Mouse (Mus musculus): Measurements from ENCODE around the gene Olfr247. TPM values are rescaled to one million over a fixed set of nuclear protein-coding genes. Genes with fewer than 3 reads are reported as not detected.

The Olfr247 gene
- total and polyA plus RNA-seq, 2 experiments from 2014 or later: not detected

DNA sequence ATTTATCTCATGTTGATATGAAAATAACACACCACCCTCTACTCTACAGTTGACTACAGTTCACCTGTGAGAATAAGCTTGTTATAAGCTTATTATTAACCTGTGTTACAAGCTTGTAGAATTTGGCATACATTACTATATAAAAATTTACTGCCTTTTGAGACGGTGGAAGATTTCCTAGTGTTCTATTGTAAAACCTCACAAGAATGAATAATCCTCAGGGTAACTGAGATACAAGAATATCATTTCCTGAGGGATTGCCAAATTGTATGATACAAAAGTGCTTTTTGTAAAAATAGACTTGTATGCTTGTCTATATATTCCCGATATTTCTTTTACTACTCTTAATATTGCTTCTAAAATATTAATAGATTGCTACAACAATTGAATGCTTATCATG lies 26.9 kb downstream of the Olfr247 start, which contains the start of gene Olfr818:
Olfr818 (minus strand) TSS at position 101 of the 400 bp plus-strand sequence.
- H3K4me2 ChIP-seq (ENCODE audit: low read depth): no peak within 1 kb of the TSS
- ATAC-seq (no peak), DNase-seq (no peak)
- no peak within 1 kb of the TSS for H3K27ac ChIP-seq (ENCODE audit: low read depth, low read length)
- 92% methylated on average over 2 of the region's 2 CpGs for WGBS
- no peaks in the 10 kb centered on the region for H3K4me1 ChIP-seq (ENCODE audit: insufficient read depth)
- no peak within 1 kb of the TSS for H3K4me3 ChIP-seq (ENCODE audit: low read depth, low read length)
- H3K9ac ChIP-seq: no peak within 1 kb of the TSS
- H3K36me3 ChIP-seq (ENCODE audit: insufficient read depth): no peaks in the 10 kb centered on the region
- no peaks in the 10 kb centered on the region for H3K9me3 ChIP-seq (ENCODE audit: low read length)
- H3K27me3 ChIP-seq (ENCODE audit: insufficient read depth, low read length): no peaks in the 10 kb centered on the region
- TF ChIP-seq CTCF (IDR thresholded peaks at IDR 0.05; ENCODE audit: low read depth): no peak

Other genes starting within 250 kb of the Olfr247 start
- gene Olfr805, start 246.8 kb downstream of the Olfr247 start, total RNA-seq (2014; rRNA removed): not detected in 2 replicates
- gene Olfr805, start 246.8 kb downstream of the Olfr247 start, polyA plus RNA-seq (2015; fragmentation: Nextera tagmentation; extraction: Ambion mirVana): not detected in 2 replicates
- not detected in 2 replicates for gene Olfr806, start 234.2 kb downstream of the Olfr247 start, total RNA-seq (2014; rRNA removed)
- gene Olfr806, start 234.2 kb downstream of the Olfr247 start, polyA plus RNA-seq (2015; fragmentation: Nextera tagmentation; extraction: Ambion mirVana): not detected in 2 replicates
- gene Olfr807, start 218.3 kb downstream of the Olfr247 start, total RNA-seq (2014; rRNA removed): not detected in 2 replicates
- gene Olfr807, start 218.3 kb downstream of the Olfr247 start, polyA plus RNA-seq (2015; fragmentation: Nextera tagmentation; extraction: Ambion mirVana): not detected in 2 replicates
- not detected in 2 replicates for gene Olfr808, start 210.7 kb downstream of the Olfr247 start, total RNA-seq (2014; rRNA removed)
- not detected in 2 replicates for gene Olfr808, start 210.7 kb downstream of the Olfr247 start, polyA plus RNA-seq (2015; fragmentation: Nextera tagmentation; extraction: Ambion mirVana)
- gene Olfr809, start 201.5 kb downstream of the Olfr247 start, total RNA-seq (2014; rRNA removed): not detected in 2 replicates
- not detected in 2 replicates for gene Olfr809, start 201.5 kb downstream of the Olfr247 start, polyA plus RNA-seq (2015; fragmentation: Nextera tagmentation; extraction: Ambion mirVana)
- gene Olfr810, start 181.2 kb downstream of the Olfr247 start, total RNA-seq (2014; rRNA removed): not detected in 2 replicates
- not detected in 2 replicates for gene Olfr810, start 181.2 kb downstream of the Olfr247 start, polyA plus RNA-seq (2015; fragmentation: Nextera tagmentation; extraction: Ambion mirVana)
- not detected in 2 replicates for gene Olfr811, start 171.7 kb downstream of the Olfr247 start, total RNA-seq (2014; rRNA removed)
- gene Olfr811, start 171.7 kb downstream of the Olfr247 start, polyA plus RNA-seq (2015; fragmentation: Nextera tagmentation; extraction: Ambion mirVana): not detected in 2 replicates
- gene Olfr812, start 130.0 kb downstream of the Olfr247 start, total RNA-seq (2014; rRNA removed): not detected in 2 replicates
- gene Olfr812, start 130.0 kb downstream of the Olfr247 start, polyA plus RNA-seq (2015; fragmentation: Nextera tagmentation; extraction: Ambion mirVana): not detected in 2 replicates
- gene Olfr813, start 120.8 kb downstream of the Olfr247 start, total RNA-seq (2014; rRNA removed): not detected in 2 replicates
- not detected in 2 replicates for gene Olfr813, start 120.8 kb downstream of the Olfr247 start, polyA plus RNA-seq (2015; fragmentation: Nextera tagmentation; extraction: Ambion mirVana)
- not detected in 2 replicates for gene Olfr814, start 96.3 kb downstream of the Olfr247 start, total RNA-seq (2014; rRNA removed)
- gene Olfr814, start 96.3 kb downstream of the Olfr247 start, polyA plus RNA-seq (2015; fragmentation: Nextera tagmentation; extraction: Ambion mirVana): not detected in 2 replicates
- not detected in 2 replicates for gene Olfr815, start 70.3 kb downstream of the Olfr247 start, total RNA-seq (2014; rRNA removed)
- not detected in 2 replicates for gene Olfr815, start 70.3 kb downstream of the Olfr247 start, polyA plus RNA-seq (2015; fragmentation: Nextera tagmentation; extraction: Ambion mirVana)
- gene Olfr816, start 60.5 kb downstream of the Olfr247 start, total RNA-seq (2014; rRNA removed): not detected in 2 replicates
- gene Olfr816, start 60.5 kb downstream of the Olfr247 start, polyA plus RNA-seq (2015; fragmentation: Nextera tagmentation; extraction: Ambion mirVana): not detected in 2 replicates
- not detected in 2 replicates for gene Olfr818, start 27.0 kb downstream of the Olfr247 start, total RNA-seq (2014; rRNA removed)
- gene Olfr818, start 27.0 kb downstream of the Olfr247 start, polyA plus RNA-seq (2015; fragmentation: Nextera tagmentation; extraction: Ambion mirVana): not detected in 2 replicates
- gene Olfr819, start 8.9 kb downstream of the Olfr247 start, total RNA-seq (2014; rRNA removed): not detected in 2 replicates
- gene Olfr819, start 8.9 kb downstream of the Olfr247 start, polyA plus RNA-seq (2015; fragmentation: Nextera tagmentation; extraction: Ambion mirVana): not detected in 2 replicates
- not detected in 2 replicates for gene Gm10310, start 8.9 kb upstream of the Olfr247 start, total RNA-seq (2014; rRNA removed)
- gene Gm10310, start 8.9 kb upstream of the Olfr247 start, polyA plus RNA-seq (2015; fragmentation: Nextera tagmentation; extraction: Ambion mirVana): not detected in 2 replicates
- gene Olfr820, start 36.5 kb upstream of the Olfr247 start, total RNA-seq (2014; rRNA removed): not detected in 2 replicates
- not detected in 2 replicates for gene Olfr820, start 36.5 kb upstream of the Olfr247 start, polyA plus RNA-seq (2015; fragmentation: Nextera tagmentation; extraction: Ambion mirVana)
- not detected in 2 replicates for gene Olfr821, start 54.2 kb upstream of the Olfr247 start, total RNA-seq (2014; rRNA removed)
- gene Olfr821, start 54.2 kb upstream of the Olfr247 start, polyA plus RNA-seq (2015; fragmentation: Nextera tagmentation; extraction: Ambion mirVana): not detected in 2 replicates
- gene Olfr822, start 95.1 kb upstream of the Olfr247 start, total RNA-seq (2014; rRNA removed): not detected in 2 replicates
- gene Olfr822, start 95.1 kb upstream of the Olfr247 start, polyA plus RNA-seq (2015; fragmentation: Nextera tagmentation; extraction: Ambion mirVana): not detected in 2 replicates
- not detected in 2 replicates for gene Olfr823, start 139.2 kb upstream of the Olfr247 start, total RNA-seq (2014; rRNA removed)
- gene Olfr823, start 139.2 kb upstream of the Olfr247 start, polyA plus RNA-seq (2015; fragmentation: Nextera tagmentation; extraction: Ambion mirVana): not detected in 2 replicates
- not detected in 2 replicates for gene Olfr824, start 153.9 kb upstream of the Olfr247 start, total RNA-seq (2014; rRNA removed)
- gene Olfr824, start 153.9 kb upstream of the Olfr247 start, polyA plus RNA-seq (2015; fragmentation: Nextera tagmentation; extraction: Ambion mirVana): not detected in 2 replicates
- gene Olfr825, start 190.6 kb upstream of the Olfr247 start, total RNA-seq (2014; rRNA removed): not detected in 2 replicates
- gene Olfr825, start 190.6 kb upstream of the Olfr247 start, polyA plus RNA-seq (2015; fragmentation: Nextera tagmentation; extraction: Ambion mirVana): not detected in 2 replicates
- gene Olfr826, start 208.0 kb upstream of the Olfr247 start, total RNA-seq (2014; rRNA removed): not detected in 2 replicates
- gene Olfr826, start 208.0 kb upstream of the Olfr247 start, polyA plus RNA-seq (2015; fragmentation: Nextera tagmentation; extraction: Ambion mirVana): not detected in 2 replicates
- not detected in 2 replicates for gene Olfr827, start 238.3 kb upstream of the Olfr247 start, total RNA-seq (2014; rRNA removed)
- not detected in 2 replicates for gene Olfr827, start 238.3 kb upstream of the Olfr247 start, polyA plus RNA-seq (2015; fragmentation: Nextera tagmentation; extraction: Ambion mirVana)